Mouse (Mus musculus) thymus, adult 2 months (tissue): ENCODE results near the gene Sirpb1a.
"Not testable (repeated sequence)": the region's sequence is repeated elsewhere in the genome, so short reads cannot be mapped to it uniquely, and the experiment has no call there.

Source experiments
- CTCF ChIP-seq: fragments of 200-500 bp; IDR thresholded peaks from 2 replicates; pipeline ENCODE4 v1.5.1; 2012; ENCODE audit warnings: mild to moderate bottlenecking, control low read depth, low read length, moderate library complexity, borderline replicate concordance; ENCODE audit not compliant: control insufficient read depth, poor library complexity, insufficient read depth; ENCODE audit errors: extremely low read depth
- POLR2A ChIP-seq: fragments of 200-500 bp; IDR thresholded peaks from 2 replicates; pipeline ENCODE4 v1.6.1; 2012; ENCODE audit warnings: mild to moderate bottlenecking, low read length, control low read depth, moderate library complexity; ENCODE audit not compliant: control insufficient read depth, poor library complexity, insufficient read depth; ENCODE audit errors: extremely low read depth

- not testable (repeated sequence) for TF ChIP-seq CTCF, POLR2A
These were observed 80.7 kb downstream of the Sirpb1a start for GRCm38 (mm10) chr3:15345606-15346005.
